Mouse (Mus musculus): ENCODE measurements at regions not wholly inside any gene's neighbourhood (a gene's known extent, or its start where the extent isn't known, plus 50 kb on each side); places are given as distances from the start of the nearest gene placed in this dataset.

- DNase-seq (ENCODE audit: inconsistent age in 2 of 2, low spot score in 1 of 2), result peak in 1 of 2 experiments; percentile 72
These were observed 221.5 kb downstream of the 4933412E24Rik start for GRCm38 (mm10) chr15:59794871-59795270.

DNA sequence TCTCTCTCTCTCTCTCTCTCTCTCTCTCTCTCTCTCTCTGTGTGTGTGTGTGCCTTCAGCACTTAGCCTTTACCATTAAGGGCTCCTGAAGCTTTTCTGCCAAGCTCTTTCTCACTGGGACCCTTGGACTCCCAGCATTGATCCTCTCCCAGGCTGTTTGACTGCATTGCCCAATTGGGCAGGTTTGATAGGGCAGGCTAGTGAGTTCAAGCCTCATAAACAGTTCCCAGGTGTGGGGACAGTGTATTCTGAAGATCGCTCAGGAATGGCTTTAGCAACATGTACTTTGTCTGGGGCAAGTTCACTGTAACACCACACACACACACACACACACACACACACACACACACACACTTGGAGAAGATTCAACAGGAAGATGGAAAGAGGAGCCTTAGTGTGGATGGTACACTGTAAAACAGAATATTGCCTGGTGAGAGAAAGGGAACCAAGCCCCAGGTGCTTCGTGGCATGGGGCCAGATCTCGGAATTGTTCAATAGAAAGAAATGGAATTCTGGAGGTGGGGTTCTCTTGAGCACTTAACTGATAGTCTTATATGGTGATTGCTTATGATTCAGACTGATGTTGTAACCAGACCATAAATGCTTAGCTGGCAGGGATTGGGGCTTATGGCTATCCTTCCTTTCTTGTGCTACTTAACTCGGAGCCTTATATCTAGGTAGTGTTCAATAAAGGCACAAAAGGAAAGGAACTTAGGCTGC lies 229.5 kb downstream of the 4933412E24Rik start:
- no peak for DNase-seq (ENCODE audit: inconsistent age in 2 of 2, low spot score in 1 of 2)

DNA sequence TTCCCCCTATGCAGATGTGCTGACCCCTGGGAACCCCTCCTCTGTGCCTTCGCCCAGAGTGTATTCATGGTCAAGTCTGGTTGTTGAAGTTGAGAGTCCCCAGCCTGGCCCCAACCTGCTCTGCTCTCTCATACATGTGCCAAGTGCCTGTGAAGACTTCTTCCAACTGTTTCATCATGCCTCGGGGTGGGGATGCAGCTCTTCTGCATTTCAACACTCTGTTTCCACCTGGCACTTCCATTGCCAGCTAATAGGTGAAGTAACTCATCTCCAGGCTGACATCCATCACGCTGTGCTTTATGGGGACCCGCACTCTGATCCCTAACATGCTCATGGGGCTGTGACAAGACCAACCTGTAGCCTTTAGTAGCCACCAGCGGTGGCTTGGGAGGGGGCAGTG lies 230.4 kb downstream of the 4933412E24Rik start:
- DNase-seq (ENCODE audit: inconsistent age in 2 of 2, low spot score in 1 of 2), result no peak

GRCm38 (mm10) chr15:59784556-59784929 lies 231.9 kb downstream of the 4933412E24Rik start:
- no peak for DNase-seq (ENCODE audit: inconsistent age in 2 of 2, low spot score in 1 of 2)

DNA sequence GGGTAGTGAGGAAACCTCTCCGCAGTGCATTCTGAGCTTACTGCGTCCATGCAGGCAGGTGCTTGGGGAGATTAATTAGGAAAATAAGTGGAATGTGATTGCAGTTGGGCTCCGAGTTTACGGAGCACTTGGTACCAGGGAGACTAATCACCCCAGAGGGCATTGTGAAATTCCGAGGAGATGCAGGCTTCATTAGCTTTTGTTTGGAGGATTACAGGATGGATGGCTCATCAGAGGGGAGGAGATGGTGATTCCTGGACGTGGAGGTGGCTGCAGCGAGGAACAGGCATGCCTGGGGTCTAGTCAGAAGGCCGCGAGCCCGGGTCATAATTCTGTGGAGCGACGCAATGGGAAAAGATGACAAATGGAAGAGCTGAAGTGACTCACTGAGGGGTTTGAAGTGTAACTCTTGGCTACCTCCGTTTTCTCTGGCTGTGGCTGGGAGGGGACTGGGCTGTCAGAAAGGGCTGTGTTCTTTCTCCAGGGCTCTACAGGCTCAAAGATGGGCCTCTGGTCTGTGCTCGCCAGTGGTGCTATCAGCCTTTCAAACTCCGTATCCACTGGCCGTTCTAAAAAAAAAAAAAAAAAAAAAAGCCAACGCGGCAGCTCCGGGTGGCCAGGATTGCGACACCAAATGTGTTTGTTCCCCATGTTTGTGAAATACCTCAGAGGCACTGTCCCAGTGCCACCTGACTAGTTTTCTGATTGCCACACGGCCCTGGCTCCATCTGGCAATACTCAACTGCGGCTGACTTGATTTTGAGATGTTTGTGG lies 232.4 kb downstream of the 4933412E24Rik start:
- DNase-seq (ENCODE audit: inconsistent age in 2 of 2, low spot score in 1 of 2), result peak; percentile 62 to 87

DNA sequence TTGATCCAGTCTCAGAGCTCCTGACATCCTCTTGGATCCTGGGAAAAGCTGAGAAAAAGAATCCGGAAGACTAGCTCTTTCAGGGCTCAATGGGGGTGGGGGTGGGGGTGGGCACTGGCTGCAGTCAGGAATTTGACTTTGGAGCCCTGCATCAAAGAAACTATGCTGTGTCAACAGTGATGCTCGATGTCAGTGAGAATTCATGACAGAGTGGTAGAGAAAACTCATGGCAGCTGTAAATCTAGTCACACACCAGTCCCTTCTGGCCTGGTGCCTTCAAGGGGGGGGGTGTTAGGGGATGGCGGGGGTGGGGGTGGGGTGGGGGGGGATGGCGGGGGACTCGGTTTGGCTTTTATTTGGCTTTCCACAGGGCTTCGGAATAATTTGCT lies 233.0 kb downstream of the 4933412E24Rik start:
- DNase-seq (ENCODE audit: inconsistent age in 2 of 2, low spot score in 1 of 2), result no peak

DNA sequence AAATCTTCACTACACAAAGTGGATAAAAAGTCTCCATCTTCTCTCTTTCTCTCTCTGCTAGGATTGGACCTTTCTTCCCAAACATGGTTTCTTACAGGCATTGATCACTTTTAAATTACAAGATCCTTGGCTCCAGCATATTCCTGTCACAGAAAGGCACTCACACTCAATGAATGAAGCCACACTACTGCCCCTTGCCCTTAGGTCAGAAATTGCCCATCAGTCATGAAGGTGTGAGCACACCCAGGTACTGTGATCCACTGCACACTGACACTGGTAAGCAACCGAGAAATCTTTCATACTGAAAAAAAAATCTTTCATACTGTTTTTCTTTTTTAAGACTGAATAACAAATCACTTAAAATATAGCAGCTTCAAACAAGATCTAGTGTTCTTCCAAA lies 235.9 kb downstream of the 4933412E24Rik start:
- no peak for DNase-seq (ENCODE audit: inconsistent age in 2 of 2, low spot score in 1 of 2)

DNA sequence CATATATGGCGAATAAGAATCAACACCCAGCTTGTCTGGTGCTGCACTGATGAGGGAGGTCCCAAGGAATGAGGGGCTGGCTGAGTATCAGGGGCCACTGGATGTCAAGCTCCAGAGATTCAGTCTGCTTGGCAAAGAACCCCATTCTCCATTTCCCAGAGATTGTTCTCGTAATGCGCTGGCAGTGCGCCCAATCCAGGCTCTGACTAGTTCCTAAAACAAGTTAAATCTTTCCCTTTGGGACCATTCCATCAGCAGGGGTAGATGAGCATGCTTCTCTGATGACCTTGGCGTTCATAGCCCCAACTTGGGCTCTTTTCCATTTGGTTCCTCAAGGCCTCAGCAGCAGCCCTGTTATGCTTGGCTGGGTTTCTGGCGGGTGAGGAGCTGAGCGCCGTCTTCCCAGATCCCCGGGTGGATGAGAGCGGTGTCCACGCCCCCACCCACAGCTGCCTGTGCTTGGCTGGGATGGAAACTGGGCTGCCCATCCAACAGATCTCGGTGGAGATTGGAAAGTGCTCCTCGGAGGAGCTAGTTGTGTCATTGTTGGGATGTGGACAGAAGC lies 239.0 kb downstream of the 4933412E24Rik start:
- peak; percentile 82 to 92 for DNase-seq (ENCODE audit: inconsistent age in 2 of 2, low spot score in 1 of 2)

DNA sequence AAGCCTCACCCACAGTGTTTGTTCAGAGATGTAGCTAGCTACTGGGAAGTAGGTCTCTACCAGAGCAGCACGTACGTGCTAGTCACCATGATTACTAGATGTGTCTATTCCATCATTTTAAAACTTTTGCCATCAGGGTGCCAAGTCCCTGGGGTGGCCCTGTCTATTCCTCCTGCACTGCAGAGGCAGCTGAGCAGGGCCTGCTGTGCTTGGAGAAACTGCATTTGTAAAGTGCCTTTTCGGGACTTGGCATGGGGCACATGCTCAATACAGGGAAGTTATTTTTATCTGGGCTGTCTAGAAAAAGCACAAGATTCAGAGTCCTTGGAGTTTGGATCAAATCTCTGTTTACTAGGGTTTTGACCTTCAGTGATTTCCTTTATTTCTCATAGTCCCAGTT lies 240.6 kb downstream of the 4933412E24Rik start:
- DNase-seq (ENCODE audit: inconsistent age in 2 of 2, low spot score in 1 of 2), result peak; percentile 34 to 81

DNA sequence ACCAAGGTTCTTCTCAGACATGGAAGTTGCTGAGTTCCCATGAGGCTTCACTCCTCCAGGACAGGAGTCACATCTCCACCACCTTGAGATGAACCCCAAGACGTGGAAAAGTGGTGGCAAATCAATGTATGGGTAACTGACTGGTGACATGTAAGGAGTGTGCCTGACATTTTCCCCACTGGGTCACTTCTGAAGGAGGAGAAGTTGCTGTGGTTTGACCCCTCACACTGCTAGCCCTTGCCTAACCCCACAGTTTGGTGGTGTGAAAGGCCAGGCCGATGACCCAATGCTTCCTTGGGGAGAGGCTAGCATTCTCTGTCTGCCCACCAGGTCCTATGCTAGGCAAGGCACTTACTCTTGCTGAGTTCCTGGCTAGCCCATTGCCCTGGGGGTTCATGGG lies 242.4 kb downstream of the 4933412E24Rik start:
- no peak for DNase-seq (ENCODE audit: inconsistent age in 2 of 2, low spot score in 1 of 2)

DNA sequence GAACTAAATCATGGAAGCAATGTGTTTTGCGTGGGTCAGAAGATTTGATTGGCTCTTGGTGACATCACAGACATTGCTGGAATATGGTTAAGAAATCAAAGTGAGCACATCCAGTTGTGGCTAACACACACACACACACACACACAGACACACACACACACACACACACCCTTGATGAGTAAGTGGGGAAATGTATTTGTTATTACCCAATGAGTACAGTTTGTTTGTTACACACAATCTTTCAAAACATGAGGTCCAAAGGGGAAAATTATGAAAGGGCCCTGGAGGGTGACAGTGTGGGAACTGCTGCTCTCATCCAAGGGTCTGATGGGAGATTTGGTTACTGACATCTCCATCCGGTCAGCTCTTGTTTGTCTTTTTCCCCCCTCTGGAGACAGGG lies 243.8 kb downstream of the 4933412E24Rik start:
- DNase-seq (ENCODE audit: inconsistent age in 2 of 2, low spot score in 1 of 2), result peak in 1 of 2 experiments; percentile 49

DNA sequence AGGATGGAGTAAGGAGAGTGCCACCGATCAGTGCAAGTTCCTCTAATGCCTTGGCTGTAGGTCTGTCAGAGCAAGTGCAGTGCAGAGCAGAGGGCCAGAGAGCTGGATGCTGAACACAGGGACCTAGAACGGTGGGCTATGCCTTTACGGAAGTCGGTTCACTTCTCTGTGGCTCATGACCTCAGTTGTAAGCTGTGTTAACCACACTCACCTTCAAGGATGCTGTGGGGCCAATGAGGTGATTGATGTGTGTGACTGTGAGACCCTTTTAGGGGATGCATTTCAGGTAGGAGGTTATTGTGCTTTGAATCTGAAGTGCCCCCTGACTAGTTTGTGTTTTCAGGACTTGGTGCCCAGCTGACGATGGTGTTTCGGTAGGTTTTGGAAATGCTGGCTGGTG lies 254.4 kb downstream of the 4933412E24Rik start:
- DNase-seq (ENCODE audit: inconsistent age in 2 of 2, low spot score in 1 of 2), result no peak

- no peak for DNase-seq (ENCODE audit: inconsistent age in 2 of 2, low spot score in 1 of 2)
These were observed 255.9 kb downstream of the 4933412E24Rik start for GRCm38 (mm10) chr15:59760490-59760889.

DNA sequence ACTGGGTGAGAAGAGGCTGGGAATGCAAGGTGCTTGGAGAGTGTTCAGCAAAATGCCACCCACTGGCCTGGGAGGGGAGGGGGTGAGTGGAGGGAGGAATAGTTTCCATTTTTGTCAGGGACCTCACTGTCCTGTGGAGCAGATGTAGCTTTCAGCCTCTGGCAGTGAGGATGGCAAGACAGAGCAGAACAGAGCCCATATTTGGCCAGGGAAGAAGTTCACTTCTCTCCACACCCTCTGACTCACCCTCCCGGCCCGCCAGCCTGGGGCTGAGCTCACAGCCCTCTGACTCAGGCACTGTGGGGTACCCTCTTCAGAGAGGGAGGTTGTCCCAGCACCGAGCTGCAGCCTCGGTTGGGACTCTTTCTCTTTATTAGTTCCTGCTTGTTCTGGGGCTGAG lies 256.8 kb downstream of the 4933412E24Rik start:
- peak; percentile 86 to 87 for DNase-seq (ENCODE audit: inconsistent age in 2 of 2, low spot score in 1 of 2)

DNA sequence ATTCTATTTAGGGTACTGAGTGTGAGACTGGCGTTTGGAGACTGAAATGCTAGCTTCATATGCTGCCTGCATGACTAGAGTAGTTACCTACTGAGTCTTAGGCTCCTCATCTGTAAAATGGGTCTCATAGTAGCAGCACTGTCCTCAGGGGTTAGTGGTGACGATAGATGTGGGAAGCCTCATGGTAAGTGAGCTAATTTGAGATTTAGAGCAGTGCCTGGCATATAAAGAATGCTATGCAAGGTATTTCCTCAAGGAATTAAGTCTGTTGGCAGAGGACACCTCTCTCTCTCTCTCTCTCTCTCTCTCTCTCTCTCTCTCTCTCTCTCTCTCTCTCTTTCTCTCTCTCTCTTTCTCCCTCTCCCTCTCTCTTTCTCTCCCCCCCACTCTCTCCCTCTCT lies 257.4 kb downstream of the 4933412E24Rik start:
- no peak for DNase-seq (ENCODE audit: inconsistent age in 2 of 2, low spot score in 1 of 2)

- peak; percentile 56 to 71 for DNase-seq (ENCODE audit: inconsistent age in 2 of 2, low spot score in 1 of 2)
These were observed 260.3 kb downstream of the 4933412E24Rik start for GRCm38 (mm10) chr15:59756141-59756540.

GRCm38 (mm10) chr15:59754906-59755305 lies 261.5 kb downstream of the 4933412E24Rik start:
- DNase-seq (ENCODE audit: inconsistent age in 2 of 2, low spot score in 1 of 2), result no peak

GRCm38 (mm10) chr15:59752277-59752676 lies 264.1 kb downstream of the 4933412E24Rik start:
- no peak for DNase-seq (ENCODE audit: inconsistent age in 2 of 2, low spot score in 1 of 2)

GRCm38 (mm10) chr15:59746290-59746689 lies 270.1 kb downstream of the 4933412E24Rik start:
- DNase-seq (ENCODE audit: inconsistent age in 2 of 2, low spot score in 1 of 2), result no peak

DNA sequence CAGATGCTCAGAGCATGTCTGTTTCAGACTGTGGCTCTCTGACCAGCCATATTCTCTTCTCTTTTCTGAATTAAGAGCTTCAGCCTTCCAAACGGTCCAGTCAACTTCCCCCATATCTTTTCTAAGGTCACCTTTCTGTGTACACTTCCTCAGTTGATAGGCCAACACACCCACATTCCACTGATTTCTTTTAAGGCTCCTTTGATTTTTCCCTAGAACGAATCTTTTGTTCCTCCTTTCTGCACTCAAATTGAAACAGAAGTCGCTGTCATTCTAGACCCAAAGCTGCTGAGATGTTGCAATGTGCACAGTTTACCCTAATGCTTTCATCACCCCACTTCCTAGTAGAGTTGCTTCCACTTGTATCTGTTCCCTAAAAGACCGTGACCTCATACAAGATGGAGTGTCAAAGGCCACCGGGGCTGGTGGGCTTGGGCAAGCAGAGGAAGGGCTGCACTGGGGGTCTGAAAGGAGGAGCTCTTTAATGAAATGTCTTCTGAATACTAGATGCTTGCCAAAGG lies 271.9 kb downstream of the 4933412E24Rik start:
- DNase-seq (ENCODE audit: inconsistent age in 2 of 2, low spot score in 1 of 2), result no peak

GRCm38 (mm10) chr15:59739197-59739596 lies 277.2 kb downstream of the 4933412E24Rik start:
- DNase-seq (ENCODE audit: inconsistent age in 2 of 2, low spot score in 1 of 2), result no peak

DNA sequence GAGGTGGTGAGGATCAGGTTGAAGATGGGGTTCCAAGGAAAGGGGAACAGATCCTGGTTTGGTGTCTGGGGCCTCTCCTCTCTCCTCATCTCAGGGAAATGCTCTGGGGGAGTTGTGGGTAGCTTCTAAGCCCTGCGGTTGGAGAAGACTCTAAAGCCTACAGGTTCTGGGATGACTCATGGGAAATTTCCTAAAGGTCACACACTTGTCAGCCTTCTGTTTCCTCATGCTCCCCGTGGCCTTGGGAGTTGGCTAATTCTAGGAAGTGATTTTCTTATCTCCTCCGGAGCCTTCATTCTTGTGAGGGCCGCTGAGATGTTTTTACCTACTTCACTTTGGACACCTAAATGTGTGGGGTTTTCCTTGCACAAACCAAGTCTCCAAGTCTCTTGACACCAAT lies 279.2 kb downstream of the 4933412E24Rik start:
- DNase-seq (ENCODE audit: inconsistent age in 2 of 2, low spot score in 1 of 2), result peak in 1 of 2 experiments; percentile 68
